Mouse (Mus musculus) erythroblast, embryonic 14.5 days (primary cell): ENCODE measurements around the gene Pdss2. TPM values are rescaled to one million over a fixed set of nuclear protein-coding genes. Genes with fewer than 3 reads are reported as not detected.
A peak's percentile ranks its signal among the peaks of the same experiment; 100 is the strongest.

Source experiments
- H3K27me3 ChIP-seq: 2 replicates; pipeline ENCODE4 v1.6.1; 2012; ENCODE audit warnings: inconsistent platforms; ENCODE audit not compliant: control insufficient read depth
- H3K36me3 ChIP-seq: 2 replicates; pipeline ENCODE4 v1.6.1; 2012; ENCODE audit warnings: mild to moderate bottlenecking, inconsistent platforms; ENCODE audit not compliant: control insufficient read depth
- H3K4me1 ChIP-seq: 2 replicates; pipeline ENCODE4 v1.6.1; 2012; ENCODE audit warnings: inconsistent platforms; ENCODE audit not compliant: control insufficient read depth
- H3K4me3 ChIP-seq: replicated peaks from 2 replicates; pipeline ENCODE3; 2012; ENCODE audit warnings: moderate library complexity, mild to moderate bottlenecking, inconsistent platforms
- H3K9me3 ChIP-seq: 2 replicates; pipeline ENCODE4 v1.6.1; 2012; ENCODE audit warnings: low read length, inconsistent platforms, mixed read lengths; ENCODE audit not compliant: control insufficient read depth
- GATA1 ChIP-seq: IDR thresholded peaks from 2 replicates; pipeline ENCODE4 v1.6.1; 2012; ENCODE audit warnings: low read length, inconsistent platforms, mixed read lengths
- TAL1 ChIP-seq: IDR thresholded peaks from 3 replicates; pipeline ENCODE4 v1.6.1; 2012; ENCODE audit warnings: low read length, inconsistent platforms, mixed read lengths
- polyA plus RNA-seq: library from polyadenylated mRNA; stranded (reverse); fragments of >175 nt; gene quantifications from 2 replicates; pipeline ENCODE4 v1.2.3, GENCODE M21; 2012

Gene Pdss2
- polyA plus RNA-seq, 1 experiment, result 0.46 TPM

DNA sequence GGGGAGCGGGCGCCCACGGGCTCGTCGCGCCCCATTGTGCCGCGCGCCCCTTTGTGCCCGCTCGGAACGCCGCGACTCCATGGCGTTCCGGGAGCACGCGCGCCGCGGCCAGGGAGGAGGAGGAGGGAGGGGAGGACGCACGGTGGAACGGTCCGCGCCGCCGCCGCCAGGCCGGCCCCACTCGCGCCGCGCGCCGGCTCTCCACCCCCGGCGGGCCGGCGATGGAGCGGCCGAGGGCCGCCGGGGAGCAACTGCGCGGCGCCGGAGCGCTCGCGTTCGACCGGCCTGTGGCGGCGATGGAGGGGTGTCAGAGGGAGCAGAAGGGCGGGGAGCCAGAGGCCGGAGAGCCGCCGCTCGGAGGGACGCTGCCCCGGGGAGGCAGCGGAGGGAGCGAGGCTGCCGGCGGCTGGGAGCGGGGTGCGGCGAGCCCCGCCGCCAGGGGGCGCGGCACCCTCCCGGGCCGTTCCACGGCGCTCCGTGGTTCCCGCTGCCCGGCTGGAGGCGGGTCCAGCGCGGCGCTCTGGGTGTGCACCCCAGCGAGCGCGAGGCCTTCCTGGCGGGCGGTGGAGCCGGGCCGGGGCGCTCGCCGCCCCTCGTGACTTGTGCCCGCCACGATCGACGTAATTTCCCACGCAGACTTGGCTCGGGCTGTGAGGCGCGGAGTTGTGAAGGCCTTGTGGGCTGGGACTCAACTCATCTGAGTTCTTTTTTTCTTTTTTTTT, 258.3 kb downstream of the Pdss2 start:
- Histone ChIP-seq H3K27me3 (peaks cover 17% of the 10 kb centered on the region), H3K36me3 (no peaks in the 10 kb centered on the region), H3K4me3 (peak overlapping the region; percentile 84), H3K4me1 (peaks cover 59% of the 10 kb centered on the region), H3K9me3 (no peaks in the 10 kb centered on the region)
- TF ChIP-seq GATA1 (no peak), TAL1 (no peak)

DNA sequence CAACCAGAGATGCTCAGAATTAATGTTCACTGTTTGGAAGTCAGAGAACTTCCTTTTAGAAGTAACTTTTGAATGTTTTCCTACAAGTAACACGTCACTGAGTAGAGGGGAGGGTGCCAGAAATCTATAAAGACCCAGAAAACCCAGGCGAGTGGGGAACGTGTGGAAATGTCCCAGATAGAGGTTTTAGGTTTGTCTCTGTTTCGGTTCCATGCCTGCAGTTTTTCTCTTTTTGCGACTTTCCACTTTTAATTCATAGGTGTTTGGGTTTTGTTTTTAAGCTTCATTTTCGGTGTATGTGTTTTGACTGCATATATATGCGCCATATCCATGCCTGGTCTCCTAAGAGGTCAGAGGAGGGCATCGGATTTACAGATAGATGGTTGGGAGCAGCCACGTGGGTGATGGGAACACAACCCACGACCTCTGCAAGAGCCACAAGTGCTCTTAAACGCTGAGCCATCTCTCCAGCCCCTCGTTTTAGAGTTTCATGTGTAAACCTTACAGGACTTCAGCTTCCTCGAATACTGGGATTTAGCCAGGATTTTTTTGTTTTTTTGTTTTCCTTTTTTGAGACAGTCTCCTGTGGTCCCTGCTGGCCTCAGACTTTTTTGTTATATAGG, 259.1 kb downstream of the Pdss2 start:
- TF ChIP-seq TAL1 (no peak), GATA1 (no peak)
- Histone ChIP-seq H3K4me3 (peak overlapping the region; percentile 84), H3K4me1 (peaks cover 59% of the 10 kb centered on the region), H3K27me3 (peaks cover 17% of the 10 kb centered on the region), H3K9me3 (no peaks in the 10 kb centered on the region), H3K36me3 (no peaks in the 10 kb centered on the region)

- Histone ChIP-seq H3K4me3 (no peak overlapping the region), H3K36me3 (no peaks in the 10 kb centered on the region), H3K9me3 (no peaks in the 10 kb centered on the region), H3K4me1 (peaks cover 57% of the 10 kb centered on the region), H3K27me3 (peaks cover 17% of the 10 kb centered on the region)
- TF ChIP-seq GATA1, result no peak
- no peak for TF ChIP-seq TAL1
These were observed 259.9 kb downstream of the Pdss2 start for GRCm38 (mm10) chr10:43481179-43481578.

GRCm38 (mm10) chr10:43482021-43482420, 260.7 kb downstream of the Pdss2 start:
- Histone ChIP-seq H3K4me1 (peaks cover 57% of the 10 kb centered on the region), H3K9me3 (no peaks in the 10 kb centered on the region), H3K36me3 (no peaks in the 10 kb centered on the region), H3K4me3 (no peak overlapping the region), H3K27me3 (peaks cover 17% of the 10 kb centered on the region)
- TF ChIP-seq GATA1, result no peak
- TF ChIP-seq TAL1, result no peak

GRCm38 (mm10) chr10:43483426-43483995, 262.2 kb downstream of the Pdss2 start:
- TF ChIP-seq GATA1, result no peak
- no peak for TF ChIP-seq TAL1
- Histone ChIP-seq H3K4me1 (peaks cover 45% of the 10 kb centered on the region), H3K27me3 (peaks cover 2% of the 10 kb centered on the region), H3K4me3 (no peak overlapping the region), H3K9me3 (no peaks in the 10 kb centered on the region), H3K36me3 (no peaks in the 10 kb centered on the region)

- Histone ChIP-seq H3K4me3 (no peak overlapping the region), H3K4me1 (peaks cover 28% of the 10 kb centered on the region), H3K27me3 (no peaks in the 10 kb centered on the region), H3K36me3 (no peaks in the 10 kb centered on the region), H3K9me3 (no peaks in the 10 kb centered on the region)
- no peak for TF ChIP-seq TAL1
- TF ChIP-seq GATA1, result no peak
These were observed 264.5 kb downstream of the Pdss2 start for GRCm38 (mm10) chr10:43485751-43486268.

- no peaks in the 10 kb centered on the region for H3K9me3 ChIP-seq
- H3K36me3 ChIP-seq, result no peaks in the 10 kb centered on the region
- no peaks in the 10 kb centered on the region for H3K27me3 ChIP-seq
- H3K4me3 ChIP-seq, result no peak overlapping the region
- H3K4me1 ChIP-seq, result peaks cover 11% of the 10 kb centered on the region
- TF ChIP-seq TAL1 (no peak), GATA1 (no peak)
These were observed 266.2 kb downstream of the Pdss2 start for GRCm38 (mm10) chr10:43487441-43488010.

DNA sequence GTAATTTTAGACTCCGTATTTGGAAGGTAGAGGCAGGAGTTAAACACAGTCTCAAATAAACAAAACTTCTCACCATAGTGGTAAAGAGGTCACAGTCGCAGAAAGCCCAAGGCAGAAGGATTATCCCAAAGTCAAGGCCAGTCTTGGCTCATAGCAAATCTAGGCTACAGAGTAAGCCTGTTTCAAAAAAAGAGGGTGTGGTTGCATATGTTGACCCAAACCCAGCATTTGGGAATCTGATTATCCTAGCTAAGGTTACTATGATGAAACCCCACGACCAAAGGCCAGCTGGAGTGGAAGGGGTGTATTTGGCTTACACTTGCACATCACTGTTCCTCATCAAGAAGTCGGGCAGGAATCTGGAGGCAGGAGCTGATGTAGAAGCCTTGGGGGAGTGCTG, 267.0 kb downstream of the Pdss2 start:
- peaks cover 9% of the 10 kb centered on the region for H3K4me1 ChIP-seq

GRCm38 (mm10) chr10:43489139-43489538, 267.9 kb downstream of the Pdss2 start:
- Histone ChIP-seq H3K4me3 (no peak overlapping the region), H3K4me1 (peaks cover 5% of the 10 kb centered on the region; the same call in 1 of the 2 replicates), H3K27me3 (no peaks in the 10 kb centered on the region), H3K36me3 (peaks cover 4% of the 10 kb centered on the region), H3K9me3 (no peaks in the 10 kb centered on the region)
- TF ChIP-seq TAL1 (no peak), GATA1 (no peak)

More for the DNA sequence above, 267.0 kb downstream of the Pdss2 start:
- Histone ChIP-seq H3K36me3 (no peaks in the 10 kb centered on the region), H3K4me3 (no peak overlapping the region), H3K27me3 (no peaks in the 10 kb centered on the region), H3K9me3 (no peaks in the 10 kb centered on the region)
- TF ChIP-seq GATA1 (no peak), TAL1 (no peak)
